Mouse (Mus musculus) CD4-positive, CD25-positive, alpha-beta regulatory T cell (primary cell): ENCODE measurements around the gene Btbd35f14. TPM values are rescaled to one million over a fixed set of nuclear protein-coding genes. Genes with fewer than 3 reads are reported as not detected.

ENCODE experiments used
- polyA plus RNA-seq: library from polyadenylated mRNA; unstranded; fragments of 100-300 nt; shearing (Covaris generic); gene quantifications from one replicate; pipeline ENCODE4 v1.2.1, GENCODE M21; 2017

Btbd35f14 gene
- not detected for polyA plus RNA-seq

GRCm38 (mm10) chrX:33702249-33702648 is at the start of gene Btbd35f14:
Gene Btbd35f14 (minus strand): TSS chrX:33702349.

GRCm38 (mm10) chrX:33656872-33657271 is 45.3 kb downstream of the Btbd35f14 start, which contains the start of gene Btbd35f13:
Gene Btbd35f13 (plus strand): TSS chrX:33657172.

Other genes with a start within 250 kb of the Btbd35f14 start
- not detected for gene Btbd35f15, start 125.0 kb downstream of the Btbd35f14 start, polyA plus RNA-seq
- gene Btbd35f13, start 45.2 kb downstream of the Btbd35f14 start, polyA plus RNA-seq: not detected